Mouse (Mus musculus): ENCODE results near the gene Ccdc62. TPM values are rescaled to one million over a fixed set of nuclear protein-coding genes. Genes with fewer than 3 reads are reported as not detected.
A peak's percentile ranks its signal among the peaks of the same experiment; 100 is the strongest.

The Ccdc62 gene
- polyA plus RNA-seq, 1 experiment from 2014 or later: 7.1 TPM

DNA sequence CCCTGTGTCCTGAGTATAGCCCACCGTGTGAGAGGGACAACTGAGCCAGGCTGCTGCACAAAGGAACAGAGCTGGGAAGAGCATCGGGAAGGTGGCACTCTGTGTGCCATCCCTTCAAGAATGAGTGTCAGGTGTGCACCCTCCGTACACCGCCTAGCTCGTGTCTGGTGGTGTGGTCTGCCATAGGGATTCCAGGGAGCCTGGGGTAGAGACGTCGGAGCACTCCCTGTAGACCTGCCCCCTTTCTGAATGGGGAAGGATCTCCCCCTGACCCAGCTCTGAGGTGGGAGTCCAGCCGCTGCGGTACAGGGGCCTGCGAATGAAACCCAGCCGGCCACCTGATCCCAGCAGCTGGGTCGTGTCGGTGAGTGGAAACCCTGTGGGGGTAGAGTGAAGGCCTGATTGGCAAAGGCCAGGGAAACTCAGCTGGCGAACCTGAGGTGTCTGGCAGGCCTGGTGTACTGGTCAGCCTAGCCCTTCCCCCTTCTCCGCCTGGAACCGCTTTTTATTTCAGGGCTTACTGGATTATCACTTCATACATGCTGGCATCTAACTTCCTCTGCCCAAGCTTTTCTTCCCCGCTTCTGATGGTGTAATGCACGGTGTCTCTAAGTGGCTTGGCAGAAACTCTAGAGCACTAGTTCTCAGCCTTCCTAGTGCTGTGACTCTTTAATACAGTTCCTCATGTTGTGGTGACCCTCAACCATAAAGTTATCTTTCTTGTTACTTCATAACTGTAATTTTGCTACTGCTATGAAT lies 48.9 kb downstream of the Ccdc62 start:
- Histone ChIP-seq H3K9ac (ENCODE audit: low read depth, low read length) (no peak overlapping the region), H3K4me2 (ENCODE audit: low read length) (no peak overlapping the region), H3K27me3 (ENCODE audit: insufficient read depth, low read length) (no peaks in the 10 kb centered on the region), H3K4me1 (replicated peaks; ENCODE audit: insufficient read depth, low read length) (peaks cover 20% of the 10 kb centered on the region; the same call in 1 of the 2 replicates), H3K36me3 (ENCODE audit: insufficient read depth, low read length) (no peaks in the 10 kb centered on the region), H3K4me3 (replicated peaks; ENCODE audit: low read depth, low read length) (no peak overlapping the region), H3K27ac (peak overlapping the region; percentile 36), H3K9me3 (replicated peaks; ENCODE audit: low read length) (no peaks in the 10 kb centered on the region)
- no peak for TF ChIP-seq CTCF (IDR thresholded peaks at IDR 0.05; ENCODE audit: low read depth)
- DNase-seq (ENCODE audit: low spot score): no peak
- ATAC-seq (replicated peaks; ENCODE audit: low FRiP score, low read depth): no peak; the same call in 1 of the 2 replicates
- 52% methylated on average over 18 of the region's 18 CpGs for WGBS

GRCm38 (mm10) chr5:123979980-123980369 lies 49.5 kb downstream of the Ccdc62 start:
- DNase-seq (ENCODE audit: low spot score) (no peak), ATAC-seq (replicated peaks; ENCODE audit: low FRiP score, low read depth) (no peak)
- Histone ChIP-seq H3K27me3 (ENCODE audit: insufficient read depth, low read length) (no peaks in the 10 kb centered on the region), H3K9me3 (replicated peaks; ENCODE audit: low read length) (no peaks in the 10 kb centered on the region), H3K27ac (0 out of 2 replicates have a peak overlapping the region, but pooled peaks have one; percentile 13), H3K4me2 (ENCODE audit: low read length) (no peak overlapping the region), H3K9ac (ENCODE audit: low read depth, low read length) (no peak overlapping the region), H3K4me1 (replicated peaks; ENCODE audit: insufficient read depth, low read length) (peaks cover 20% of the 10 kb centered on the region; the same call in 1 of the 2 replicates), H3K4me3 (replicated peaks; ENCODE audit: low read depth, low read length) (no peak overlapping the region), H3K36me3 (ENCODE audit: insufficient read depth, low read length) (no peaks in the 10 kb centered on the region)
- 61% methylated on average over 4 of the region's 4 CpGs for WGBS
- no peak for TF ChIP-seq CTCF (IDR thresholded peaks at IDR 0.05; ENCODE audit: low read depth)

DNA sequence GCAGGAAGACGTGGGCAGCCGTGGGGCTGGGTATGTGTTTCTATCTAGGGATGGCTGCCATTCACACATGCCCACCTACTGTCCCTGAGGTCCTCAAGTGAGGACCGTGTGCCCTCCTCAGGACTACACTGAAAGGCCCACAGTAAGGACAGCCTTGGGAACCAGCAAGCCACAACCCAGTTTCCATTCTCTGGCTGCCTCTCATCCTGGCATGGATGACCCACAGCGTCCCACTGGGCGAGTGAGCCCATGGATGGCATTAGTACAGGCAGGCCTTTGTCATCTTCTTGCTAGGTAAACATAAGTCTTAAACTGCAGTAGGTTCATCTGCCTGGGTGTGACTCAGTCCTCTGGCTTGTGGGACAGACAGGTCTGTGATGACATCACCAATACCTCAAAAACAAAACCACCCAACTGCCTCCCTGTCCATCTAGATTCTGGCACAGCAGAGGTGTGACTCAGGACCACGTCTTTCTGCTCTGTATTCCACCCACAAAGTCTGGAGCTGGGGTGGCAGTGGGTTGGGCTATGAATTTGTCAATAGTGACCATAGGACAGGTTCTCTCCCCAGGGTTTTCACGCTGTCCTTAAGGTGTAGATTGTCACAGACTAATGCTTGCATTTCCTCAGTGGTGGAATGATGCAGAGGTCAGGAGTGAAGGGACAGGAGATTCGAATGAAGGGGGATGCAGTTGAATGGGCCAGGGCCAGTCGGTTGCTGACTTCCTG lies 50.2 kb downstream of the Ccdc62 start:
- Histone ChIP-seq H3K27me3 (ENCODE audit: insufficient read depth, low read length) (no peaks in the 10 kb centered on the region), H3K4me3 (replicated peaks; ENCODE audit: low read depth, low read length) (no peak overlapping the region), H3K4me1 (replicated peaks; ENCODE audit: insufficient read depth, low read length) (peaks cover 20% of the 10 kb centered on the region; the same call in 1 of the 2 replicates), H3K9ac (ENCODE audit: low read depth, low read length) (no peak overlapping the region), H3K36me3 (ENCODE audit: insufficient read depth, low read length) (no peaks in the 10 kb centered on the region), H3K27ac (0 out of 2 replicates have a peak overlapping the region, but pooled peaks have one; percentile 13), H3K9me3 (replicated peaks; ENCODE audit: low read length) (no peaks in the 10 kb centered on the region), H3K4me2 (ENCODE audit: low read length) (no peak overlapping the region)
- DNase-seq (ENCODE audit: low spot score): no peak
- 70% methylated on average over 9 of the region's 9 CpGs for WGBS
- TF ChIP-seq CTCF (IDR thresholded peaks at IDR 0.05; ENCODE audit: low read depth): no peak
- ATAC-seq (replicated peaks; ENCODE audit: low FRiP score, low read depth): no peak

- Histone ChIP-seq H3K4me1 (replicated peaks; ENCODE audit: insufficient read depth, low read length) (peaks cover 15% of the 10 kb centered on the region; the same call in 1 of the 2 replicates), H3K27ac (no peak overlapping the region), H3K9ac (ENCODE audit: low read depth, low read length) (no peak overlapping the region), H3K4me2 (ENCODE audit: low read length) (no peak overlapping the region), H3K4me3 (replicated peaks; ENCODE audit: low read depth, low read length) (no peak overlapping the region), H3K9me3 (replicated peaks; ENCODE audit: low read length) (no peaks in the 10 kb centered on the region), H3K36me3 (ENCODE audit: insufficient read depth, low read length) (no peaks in the 10 kb centered on the region), H3K27me3 (ENCODE audit: insufficient read depth, low read length) (no peaks in the 10 kb centered on the region)
- ATAC-seq (replicated peaks; ENCODE audit: low FRiP score, low read depth) (no peak), DNase-seq (ENCODE audit: low spot score) (no peak)
- WGBS: 74% methylated on average over 6 of the region's 6 CpGs
- no peak for TF ChIP-seq CTCF (IDR thresholded peaks at IDR 0.05; ENCODE audit: low read depth)
Measured at GRCm38 (mm10) chr5:123981250-123981554, 50.7 kb downstream of the Ccdc62 start.

DNA sequence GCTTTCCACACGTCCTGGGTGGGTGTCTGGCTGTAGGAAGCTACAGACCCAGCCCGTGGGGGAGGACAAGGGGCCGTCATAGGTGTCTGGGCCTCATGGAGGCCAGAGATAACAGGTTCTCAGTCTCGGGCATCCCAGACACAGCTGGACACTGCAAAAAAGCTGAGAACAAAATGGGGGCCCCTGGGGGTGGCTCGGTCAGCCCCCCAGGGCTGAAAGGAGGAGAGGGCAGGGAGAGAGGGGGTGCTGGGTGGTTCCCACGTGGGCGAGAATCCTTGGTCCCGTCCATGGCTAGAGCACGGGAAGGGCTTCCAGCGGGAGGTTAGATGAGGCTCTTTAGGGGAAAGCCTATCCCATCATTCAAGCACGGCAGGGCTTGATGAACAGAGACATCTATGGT lies 52.4 kb downstream of the Ccdc62 start:
- 62% methylated on average over 11 of the region's 11 CpGs for WGBS
- TF ChIP-seq CTCF (IDR thresholded peaks at IDR 0.05; ENCODE audit: low read depth): no peak
- no peaks in the 10 kb centered on the region for H3K27me3 ChIP-seq (ENCODE audit: insufficient read depth, low read length)
- H3K27ac ChIP-seq: no peak overlapping the region
- no peak overlapping the region for H3K4me2 ChIP-seq (ENCODE audit: low read length)
- ATAC-seq (replicated peaks; ENCODE audit: low FRiP score, low read depth) (no peak), DNase-seq (ENCODE audit: low spot score) (no peak)
- 0 out of 2 replicates have a peak, but pooled peaks cover 6% of the 10 kb centered on the region for H3K4me1 ChIP-seq (replicated peaks; ENCODE audit: insufficient read depth, low read length)
- H3K4me3 ChIP-seq (replicated peaks; ENCODE audit: low read depth, low read length): no peak overlapping the region
- H3K9me3 ChIP-seq (replicated peaks; ENCODE audit: low read length): no peaks in the 10 kb centered on the region
- no peaks in the 10 kb centered on the region for H3K36me3 ChIP-seq (ENCODE audit: insufficient read depth, low read length)
- no peak overlapping the region for H3K9ac ChIP-seq (ENCODE audit: low read depth, low read length)

DNA sequence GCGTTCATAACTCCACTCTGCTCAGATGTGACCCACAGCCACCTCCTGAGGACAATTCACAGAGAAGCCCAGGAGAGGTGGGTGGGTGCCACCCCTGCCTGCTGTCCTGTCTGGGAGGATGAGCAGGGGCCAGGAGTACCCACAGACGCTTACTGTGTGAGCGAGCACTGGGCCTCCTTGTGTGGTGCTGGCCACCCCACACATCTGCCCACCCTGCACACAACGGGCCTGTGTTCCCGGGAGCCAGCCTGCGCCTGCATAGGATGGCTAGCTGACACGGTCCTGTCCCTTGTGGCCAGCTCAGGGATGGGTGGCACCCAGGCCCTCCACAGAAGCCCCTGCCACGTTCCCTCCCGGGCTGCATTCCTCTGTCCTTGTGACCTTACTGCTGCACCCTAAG lies 55.0 kb downstream of the Ccdc62 start:
- Histone ChIP-seq H3K27ac (peak overlapping the region; percentile 31; the same call in 1 of the 2 replicates), H3K9me3 (replicated peaks; ENCODE audit: low read length) (no peaks in the 10 kb centered on the region), H3K9ac (ENCODE audit: low read depth, low read length) (no peak overlapping the region), H3K4me1 (replicated peaks; ENCODE audit: insufficient read depth, low read length) (0 out of 2 replicates have a peak, but pooled peaks cover 3% of the 10 kb centered on the region), H3K36me3 (ENCODE audit: insufficient read depth, low read length) (no peaks in the 10 kb centered on the region), H3K27me3 (ENCODE audit: insufficient read depth, low read length) (no peaks in the 10 kb centered on the region), H3K4me3 (replicated peaks; ENCODE audit: low read depth, low read length) (no peak overlapping the region), H3K4me2 (ENCODE audit: low read length) (no peak overlapping the region)
- no peak for TF ChIP-seq CTCF (IDR thresholded peaks at IDR 0.05; ENCODE audit: low read depth)
- ATAC-seq (replicated peaks; ENCODE audit: low FRiP score, low read depth) (no peak), DNase-seq (ENCODE audit: low spot score) (no peak)
- 54% methylated on average over 9 of the region's 9 CpGs for WGBS

Measured in kidney, postnatal 0 days (tissue).